Mouse (Mus musculus) testis, postnatal 14 days (tissue): ENCODE measurements around the gene Paqr9.

Experiments used
- DNase-seq: peaks from one replicate; pipeline ENCODE4 v3.0.0; 2021; ENCODE audit warnings: low spot score

The Paqr9 gene

GRCm38 (mm10) chr9:95578366-95578895 lies 19.0 kb downstream of the Paqr9 start:
- no peak for DNase-seq

- DNase-seq, result no peak
Observed at GRCm38 (mm10) chr9:95581021-95581757, 21.7 kb downstream of the Paqr9 start.

- DNase-seq, result peak; percentile 69
Observed at GRCm38 (mm10) chr9:95581758-95582515, 22.5 kb downstream of the Paqr9 start.

- DNase-seq, result peak; percentile 50
Observed at GRCm38 (mm10) chr9:95582555-95582954, 23.1 kb downstream of the Paqr9 start.

GRCm38 (mm10) chr9:95586046-95586445 lies 26.6 kb downstream of the Paqr9 start:
- no peak for DNase-seq

- DNase-seq, result no peak
Observed at GRCm38 (mm10) chr9:95588070-95588469, 28.6 kb downstream of the Paqr9 start.

- no peak for DNase-seq
Observed at GRCm38 (mm10) chr9:95594291-95594690, 34.8 kb downstream of the Paqr9 start.

- no peak for DNase-seq
Observed at GRCm38 (mm10) chr9:95597466-95598178, 38.2 kb downstream of the Paqr9 start.

GRCm38 (mm10) chr9:95598179-95598721 lies 38.8 kb downstream of the Paqr9 start:
- no peak for DNase-seq

- DNase-seq, result no peak
Observed at GRCm38 (mm10) chr9:95599399-95599798, 39.9 kb downstream of the Paqr9 start.

GRCm38 (mm10) chr9:95602849-95603248 lies 43.4 kb downstream of the Paqr9 start:
- no peak for DNase-seq

GRCm38 (mm10) chr9:95603316-95603715 lies 43.9 kb downstream of the Paqr9 start:
- no peak for DNase-seq

GRCm38 (mm10) chr9:95607196-95607595 lies 47.7 kb downstream of the Paqr9 start:
- DNase-seq, result no peak

- DNase-seq, result no peak
Observed at GRCm38 (mm10) chr9:95612246-95612768, 52.9 kb downstream of the Paqr9 start.

GRCm38 (mm10) chr9:95613426-95614127 lies 54.1 kb downstream of the Paqr9 start:
- no peak for DNase-seq

- DNase-seq, result no peak
Observed at GRCm38 (mm10) chr9:95614861-95615615, 55.6 kb downstream of the Paqr9 start.

- no peak for DNase-seq
Observed at GRCm38 (mm10) chr9:95615961-95616360, 56.5 kb downstream of the Paqr9 start.
